Mouse (Mus musculus) E14TG2a.4 (cell line): ENCODE results near the gene Ano6.

Source experiments
- CTCF ChIP-seq: conservative IDR thresholded peaks from 2 replicates; pipeline ENCODE4 v1.5.1; 2014; ENCODE audit warnings: low read length
- NANOG ChIP-seq: IDR thresholded peaks from 2 replicates; pipeline ENCODE4 v1.6.1; 2014; ENCODE audit warnings: borderline replicate concordance, low read length, mixed read lengths
- POU5F1 ChIP-seq: IDR thresholded peaks from 2 replicates; pipeline ENCODE4 v1.6.1; 2014; ENCODE audit warnings: low read length, borderline replicate concordance

DNA sequence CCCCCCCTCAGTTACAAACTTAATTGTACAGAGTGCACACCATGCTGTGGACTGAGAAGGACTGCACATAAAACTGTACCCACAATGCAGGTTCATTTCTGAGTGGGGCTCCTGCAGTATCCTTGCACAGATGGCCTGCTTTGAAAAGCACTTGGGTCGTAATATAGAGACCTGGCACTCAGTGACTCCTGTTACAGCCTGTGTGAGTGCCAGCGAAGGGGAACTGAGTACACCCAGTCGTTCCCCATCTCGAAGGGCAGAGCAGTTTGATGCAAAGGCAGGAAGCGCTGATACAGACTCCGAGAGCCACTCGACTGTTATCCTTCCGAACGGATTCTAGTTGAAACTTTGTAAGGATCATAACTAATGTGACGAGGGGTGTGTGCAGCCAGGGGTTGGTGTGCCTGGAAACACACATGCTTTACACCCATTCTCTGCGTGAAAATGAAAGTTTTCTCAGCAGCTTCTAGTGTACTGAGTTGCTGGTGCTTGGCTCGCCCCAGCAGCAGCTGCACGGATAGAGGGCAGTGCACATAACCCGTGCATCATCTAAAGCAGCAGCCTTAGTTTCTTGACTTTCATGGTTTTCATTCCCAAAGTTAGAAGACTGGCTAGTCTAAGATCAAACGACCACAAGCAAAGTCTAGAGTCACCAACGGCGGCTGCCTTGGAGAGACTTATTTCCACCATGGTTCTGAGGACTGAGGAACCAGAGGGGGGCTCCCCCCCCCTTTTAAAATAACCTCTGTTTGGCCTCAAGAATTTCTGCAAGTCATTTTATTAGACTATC lies 74.9 kb downstream of the Ano6 start:
- TF ChIP-seq CTCF (no peak), NANOG (no peak), POU5F1 (no peak)
